Mouse (Mus musculus) urinary bladder, postnatal 10 days (tissue): Measurements from ENCODE around the gene Stub1.
"Not testable (repeated sequence)": the region's sequence is repeated elsewhere in the genome, so short reads cannot be mapped to it uniquely, and the experiment has no call there.

Experiments
- DNase-seq: peaks from one replicate; pipeline ENCODE4 v3.0.0; 2022; ENCODE audit warnings: low spot score

Gene Stub1

DNA sequence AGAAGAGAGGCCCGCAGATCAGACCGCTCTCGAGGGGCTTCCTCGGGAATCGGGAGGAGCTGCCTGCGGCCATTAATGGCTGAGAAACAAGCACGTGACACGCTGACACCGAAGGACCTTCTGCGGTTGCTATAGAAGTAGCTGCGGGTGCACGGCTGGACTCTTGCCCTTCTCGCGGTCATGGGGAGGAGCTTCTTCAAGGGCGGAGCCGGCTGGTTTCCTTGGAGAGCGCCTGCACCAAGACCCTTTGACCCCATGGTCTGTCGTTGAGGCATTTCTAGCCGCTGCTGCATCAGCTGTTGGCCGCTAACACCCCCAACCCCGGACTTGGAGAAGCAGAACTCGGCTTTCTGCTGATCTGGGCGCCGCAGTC, at the start of gene Stub1:
Gene Stub1, minus strand, starts transcription at position 114 of the 373 bp plus-strand sequence.
- peak; percentile 64 for DNase-seq

DNA sequence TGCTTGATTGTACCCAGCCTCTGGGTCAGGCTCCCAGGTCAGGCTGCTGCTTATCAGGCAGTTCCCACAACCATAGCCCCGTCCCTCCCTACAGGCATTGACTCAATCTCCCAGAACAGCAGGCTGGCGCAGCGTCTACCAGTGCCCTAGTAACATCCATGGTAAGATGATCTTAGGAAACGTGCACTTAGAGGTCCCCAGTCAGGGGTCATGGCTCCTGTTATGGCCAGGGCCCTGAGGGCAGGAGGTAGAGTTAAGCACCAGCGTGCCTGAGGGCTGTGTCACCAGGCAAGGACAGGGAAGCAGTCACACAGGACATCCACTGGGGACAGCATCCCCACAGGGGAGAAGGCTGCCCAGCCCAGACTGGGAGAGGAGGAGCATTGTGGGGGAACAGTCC, 49.1 kb upstream of the Stub1 start:
- no peak for DNase-seq

DNA sequence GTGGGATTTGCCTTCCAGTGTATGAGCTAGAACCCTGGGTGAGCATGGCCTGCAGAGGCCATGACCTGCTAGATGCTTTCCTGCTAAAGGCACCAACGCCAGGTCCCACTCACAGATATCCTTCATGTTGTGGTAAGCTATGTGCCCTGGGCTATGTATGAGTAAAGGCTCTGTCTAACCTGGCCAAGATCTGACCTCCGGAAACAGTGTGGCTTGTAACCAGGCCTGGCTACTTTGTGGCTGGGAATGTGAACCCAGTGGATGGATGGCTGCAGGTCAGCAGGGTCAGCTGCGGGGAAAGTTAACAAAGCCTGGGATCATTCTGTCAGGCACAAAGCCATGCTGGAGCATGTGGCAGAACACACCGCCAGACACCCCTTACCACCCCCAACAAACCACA, 48.5 kb upstream of the Stub1 start:
- DNase-seq: no peak

DNA sequence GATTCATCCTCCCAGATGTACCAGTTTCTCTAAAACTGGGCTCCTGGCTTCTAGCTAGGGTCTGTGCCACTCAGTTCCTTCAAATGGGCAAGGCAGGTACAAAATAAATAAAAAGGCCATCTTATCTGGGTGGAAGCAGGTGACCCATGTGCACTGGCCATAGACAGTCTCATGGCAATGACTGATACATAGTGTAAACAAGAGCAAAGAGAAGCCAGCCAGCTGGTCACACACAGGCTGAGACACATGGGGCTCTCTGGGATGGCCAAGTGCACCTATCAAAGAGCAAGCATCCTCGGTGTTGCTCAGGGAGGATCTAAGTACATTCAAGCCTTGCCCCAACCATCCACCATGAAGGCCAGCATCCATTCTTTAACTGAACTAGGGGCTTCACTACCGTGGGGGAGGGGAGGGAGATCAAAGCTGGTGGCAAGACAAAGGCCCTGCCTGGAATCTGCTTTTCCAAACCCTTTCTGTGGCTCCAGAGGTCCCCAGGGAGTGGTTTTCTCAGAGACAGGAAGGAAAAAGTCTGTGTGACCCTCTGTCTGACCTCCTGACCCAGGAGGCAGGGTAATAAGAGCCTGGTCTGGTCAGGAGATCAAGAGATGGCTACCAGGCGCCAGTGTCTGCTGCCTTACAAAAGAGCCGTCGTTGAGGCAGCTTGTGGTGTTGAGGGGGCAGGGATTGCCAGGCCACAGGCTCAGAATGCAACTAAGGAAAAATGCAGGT, 47.9 kb upstream of the Stub1 start:
- no peak for DNase-seq

DNA sequence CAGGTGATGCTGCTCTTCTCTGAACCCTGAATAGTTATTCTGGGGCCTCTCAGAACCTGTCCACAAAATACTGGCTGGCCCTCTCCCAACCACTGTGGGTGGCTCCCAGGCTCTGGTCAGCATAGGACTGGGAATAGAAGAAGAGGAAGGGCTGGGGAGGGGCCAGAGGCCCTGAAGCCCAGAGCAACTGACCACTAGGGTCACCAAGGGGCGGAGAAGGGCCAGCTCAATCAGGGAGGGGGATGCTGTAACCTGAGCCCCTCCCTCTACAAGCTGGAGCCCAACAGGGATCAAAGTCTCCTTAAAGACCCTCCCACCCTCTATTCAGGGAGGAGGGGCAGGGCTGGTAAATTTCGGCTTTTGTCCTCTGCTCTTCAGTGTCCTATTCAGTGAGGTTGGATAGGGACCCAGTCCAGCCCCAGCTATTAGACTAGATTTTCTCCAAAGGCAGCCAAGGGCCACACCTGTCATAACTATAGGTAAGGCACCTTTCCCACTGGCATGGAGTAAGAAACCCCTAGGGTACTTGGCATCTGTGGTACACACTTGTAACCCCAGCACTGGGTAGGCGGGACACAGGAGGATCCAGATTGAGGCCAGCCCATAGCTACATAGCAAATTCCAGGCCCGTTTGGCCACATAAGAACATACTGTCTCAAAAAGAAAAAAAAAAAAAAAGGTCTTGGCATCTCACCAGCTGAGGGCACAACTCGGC, 47.1 kb upstream of the Stub1 start, which contains the start of gene Wfikkn1:
Gene Wfikkn1, minus strand, starts transcription at position 663 of the 715 bp plus-strand sequence.
- no peak for DNase-seq

DNA sequence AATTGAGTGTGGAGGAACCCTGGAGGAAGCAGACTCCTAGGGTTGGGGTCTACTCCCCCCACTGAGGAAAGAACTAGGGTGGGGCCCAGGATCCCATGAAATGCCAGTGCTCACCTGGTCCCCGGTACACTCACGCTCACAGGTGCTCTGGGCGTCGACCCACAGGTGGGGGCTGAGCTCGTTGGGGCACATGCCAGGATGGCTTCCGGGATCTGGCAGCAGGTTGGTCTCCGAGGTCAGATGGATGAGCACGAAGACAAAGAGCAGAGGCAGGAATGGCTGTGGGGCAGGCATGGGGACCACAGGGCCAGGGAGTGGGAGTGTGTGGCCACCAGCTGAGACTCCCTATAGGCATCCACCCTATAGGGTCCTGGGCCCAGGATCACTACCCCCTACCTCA, 46.5 kb upstream of the Stub1 start:
- no peak for DNase-seq

DNA sequence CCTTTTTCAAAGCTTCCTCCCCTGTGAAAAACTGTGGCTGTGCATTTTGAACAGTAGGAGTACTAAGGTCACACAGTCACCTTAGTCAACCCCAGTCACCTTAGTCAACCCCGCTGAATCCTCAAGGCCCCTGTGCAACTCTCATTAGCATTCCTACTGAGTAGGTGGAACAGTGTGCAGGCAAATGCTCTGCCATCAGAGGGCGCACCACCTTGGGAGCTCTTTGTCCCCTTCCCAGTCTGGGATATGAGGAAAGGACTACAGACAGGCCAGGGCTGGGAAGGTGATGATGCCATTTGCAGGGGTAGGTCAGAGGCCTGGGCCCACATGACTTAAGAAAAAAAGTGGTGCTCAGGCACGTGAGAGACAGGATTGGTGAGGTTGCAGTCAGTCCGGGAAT, 46.1 kb upstream of the Stub1 start:
- DNase-seq: no peak

DNA sequence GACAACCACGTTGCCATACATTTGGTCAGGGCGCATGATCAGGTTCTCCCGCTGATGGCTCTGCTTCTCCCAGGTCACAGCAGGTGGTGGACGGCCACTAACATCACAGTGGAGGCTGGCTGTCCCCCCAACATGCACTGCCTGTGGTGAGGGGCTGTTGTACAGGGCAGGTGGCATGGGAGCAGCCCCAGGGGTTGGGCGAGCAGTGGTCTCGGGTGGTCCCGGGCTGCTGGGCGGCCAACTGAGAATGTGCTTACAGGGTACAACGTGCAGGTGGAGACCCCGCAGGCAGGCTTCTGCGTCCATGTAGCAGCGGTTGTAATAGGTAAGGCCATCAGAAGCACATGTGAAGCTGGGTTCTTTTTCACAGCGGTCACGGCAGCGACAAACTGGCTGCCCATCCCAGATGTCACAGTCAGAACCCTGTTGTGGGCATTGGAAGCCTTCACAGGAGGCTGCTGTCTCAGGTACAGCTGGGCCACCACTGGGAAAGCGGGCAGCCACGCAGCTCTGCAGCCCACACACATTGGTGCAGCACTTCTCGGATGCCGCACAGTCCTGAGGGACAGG, 45.5 kb upstream of the Stub1 start:
- no peak for DNase-seq

DNA sequence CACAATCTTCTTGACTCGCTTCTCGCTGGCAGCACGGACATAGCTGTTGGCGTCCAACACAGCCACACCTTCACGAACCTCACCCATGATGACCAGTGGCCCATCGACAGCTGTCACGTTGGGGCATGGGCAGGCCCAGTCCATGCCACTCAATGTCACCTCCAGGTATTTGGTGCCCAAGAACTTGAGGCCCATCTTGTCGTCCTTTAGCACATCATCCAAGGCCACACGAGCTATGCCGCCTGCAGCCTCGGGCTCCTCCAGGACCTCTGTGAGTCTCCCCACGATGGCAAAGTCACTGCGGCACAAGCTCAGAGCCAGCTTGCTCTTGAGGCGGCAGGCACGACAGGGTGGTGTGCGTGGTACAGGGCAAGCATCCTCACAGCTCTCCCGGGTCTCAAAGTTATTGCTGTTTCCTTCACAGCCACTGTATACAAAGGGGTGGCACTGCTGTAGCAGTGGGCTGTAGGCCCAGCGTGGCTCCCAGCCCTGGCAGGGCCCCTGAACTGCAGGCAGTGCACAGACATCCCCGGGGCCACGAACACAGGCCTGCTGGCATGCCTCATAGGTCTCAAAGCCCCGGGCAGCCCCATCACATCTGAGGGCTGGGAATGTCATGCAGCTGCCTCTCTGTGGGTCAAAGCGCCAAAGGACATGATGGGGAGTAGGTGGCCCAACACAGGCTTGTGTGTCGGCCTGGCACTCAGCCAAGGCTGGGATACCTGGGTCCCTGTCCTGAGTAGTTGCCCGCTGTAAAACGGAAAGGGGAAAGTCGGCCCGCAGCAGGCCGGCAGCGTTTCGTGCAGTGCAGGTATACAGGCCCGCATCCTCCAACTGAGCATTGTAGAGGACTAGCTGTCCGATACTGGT, 44.8 kb upstream of the Stub1 start:
- DNase-seq: no peak

DNA sequence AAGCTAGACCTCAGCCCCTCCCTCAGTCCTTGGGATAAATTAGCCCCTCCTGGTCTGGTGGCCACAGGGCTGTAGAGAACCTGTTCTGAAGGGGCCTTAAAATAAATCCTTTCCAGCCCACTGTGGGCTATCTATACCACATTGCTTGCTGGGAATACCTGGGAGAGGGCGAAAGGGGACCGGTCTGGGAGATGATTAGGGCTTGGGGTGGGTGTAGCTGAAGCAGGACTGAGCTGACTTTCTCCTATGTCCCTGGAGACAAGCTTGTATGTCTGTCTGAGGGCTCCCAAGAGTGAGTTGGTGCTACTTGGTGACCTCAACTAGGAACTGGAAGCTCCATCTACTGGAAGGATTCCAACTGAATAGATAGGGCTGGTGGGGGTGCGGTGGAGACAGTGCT, 43.8 kb upstream of the Stub1 start:
- no peak for DNase-seq

DNA sequence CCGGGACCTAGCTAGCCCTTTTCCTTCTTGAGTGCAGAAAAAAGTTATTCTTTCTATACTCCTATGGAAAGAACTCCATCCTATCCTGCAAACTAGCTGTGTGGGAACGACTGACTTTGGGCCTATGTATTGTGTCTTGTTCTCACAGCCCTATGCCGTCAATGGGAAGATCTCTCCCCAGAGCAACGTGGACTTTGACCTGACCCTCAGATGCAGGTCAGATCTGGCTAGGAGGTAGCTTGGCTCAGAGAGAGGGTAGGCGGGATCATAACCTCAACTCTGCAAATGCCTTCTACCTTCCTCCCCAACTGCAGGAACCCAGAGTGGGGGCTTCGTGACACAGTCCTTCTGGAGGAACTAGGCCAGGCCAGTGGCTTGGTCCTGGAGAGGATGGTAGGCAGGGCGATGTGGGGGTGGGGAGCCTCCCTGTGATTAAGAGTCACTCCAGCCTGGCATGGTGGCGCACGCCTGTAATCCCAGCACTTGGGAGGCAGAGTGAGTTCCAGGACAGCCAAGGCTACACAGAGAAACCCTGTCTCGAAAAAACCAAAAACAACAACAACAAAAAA, 43.2 kb upstream of the Stub1 start:
- no peak for DNase-seq

DNA sequence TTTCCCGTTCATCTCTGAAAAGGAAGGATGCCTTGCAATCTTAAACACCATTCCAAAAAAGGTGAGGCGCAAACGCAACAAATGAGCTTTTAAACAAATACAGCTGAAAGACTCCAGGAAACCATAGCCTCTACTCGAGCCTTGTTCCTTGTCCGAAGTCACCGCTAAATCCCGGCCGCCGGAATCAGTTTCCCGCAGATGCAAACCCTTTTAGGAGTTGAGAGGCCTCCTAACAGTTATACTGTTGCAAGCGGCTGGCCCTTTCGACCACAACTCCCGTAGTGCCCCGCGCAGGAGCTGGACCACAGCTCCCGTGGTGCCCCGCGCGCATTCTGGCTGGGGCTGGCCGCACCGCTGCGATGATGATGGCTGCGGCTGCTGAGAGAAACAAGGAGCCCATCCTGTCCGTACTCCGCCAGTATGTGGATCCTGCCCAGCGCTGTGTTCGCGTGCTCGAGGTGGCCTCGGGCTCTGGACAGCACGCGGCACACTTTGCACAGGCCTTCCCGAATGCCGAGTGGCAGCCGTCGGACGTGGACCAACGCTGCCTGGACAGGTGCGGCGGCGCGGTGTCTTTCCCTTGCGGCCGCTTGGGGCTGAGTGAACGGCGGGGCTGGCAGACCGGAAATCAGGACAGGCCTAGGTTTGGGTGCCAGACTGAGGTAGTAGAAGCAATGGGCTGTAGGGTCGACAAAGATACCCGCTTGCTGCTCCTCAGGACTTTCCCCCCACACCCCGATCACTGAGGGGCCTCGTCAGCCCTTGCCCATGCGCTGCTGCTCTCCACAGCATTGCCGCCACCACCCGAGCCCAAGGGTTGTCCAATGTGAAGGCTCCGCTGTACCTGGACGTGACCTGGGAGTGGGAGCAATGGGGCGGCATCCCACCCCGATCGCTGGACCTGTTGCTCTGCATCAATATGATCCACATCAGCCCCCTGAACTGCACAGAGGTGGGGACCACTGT, 42.2 kb upstream of the Stub1 start:
- peak; percentile 58 for DNase-seq

DNA sequence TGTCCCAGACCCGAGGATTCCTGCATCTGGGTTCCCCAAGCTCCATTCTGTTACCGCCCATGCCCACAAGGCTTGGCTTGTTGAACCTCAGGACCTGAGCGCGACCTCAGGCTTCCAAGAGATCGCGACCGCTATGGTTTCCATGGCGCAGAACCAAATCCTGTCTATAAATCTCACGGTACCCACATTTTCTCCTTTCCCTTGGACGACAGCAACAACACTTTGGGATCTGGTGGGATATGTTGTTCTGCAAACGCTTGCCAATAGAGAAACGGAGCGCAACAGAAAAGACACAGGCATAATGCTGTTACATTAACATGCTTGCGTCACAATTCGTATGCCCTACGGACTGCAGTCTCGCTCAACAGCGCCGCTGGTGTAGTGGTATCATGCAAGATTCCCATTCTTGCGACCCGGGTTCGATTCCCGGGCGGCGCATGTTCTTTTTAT, 41.5 kb upstream of the Stub1 start, which contains the start of gene Mettl26:
Gene Mettl26, plus strand, starts transcription at position 354 of the 450 bp plus-strand sequence.
- DNase-seq: peak; percentile 79

DNA sequence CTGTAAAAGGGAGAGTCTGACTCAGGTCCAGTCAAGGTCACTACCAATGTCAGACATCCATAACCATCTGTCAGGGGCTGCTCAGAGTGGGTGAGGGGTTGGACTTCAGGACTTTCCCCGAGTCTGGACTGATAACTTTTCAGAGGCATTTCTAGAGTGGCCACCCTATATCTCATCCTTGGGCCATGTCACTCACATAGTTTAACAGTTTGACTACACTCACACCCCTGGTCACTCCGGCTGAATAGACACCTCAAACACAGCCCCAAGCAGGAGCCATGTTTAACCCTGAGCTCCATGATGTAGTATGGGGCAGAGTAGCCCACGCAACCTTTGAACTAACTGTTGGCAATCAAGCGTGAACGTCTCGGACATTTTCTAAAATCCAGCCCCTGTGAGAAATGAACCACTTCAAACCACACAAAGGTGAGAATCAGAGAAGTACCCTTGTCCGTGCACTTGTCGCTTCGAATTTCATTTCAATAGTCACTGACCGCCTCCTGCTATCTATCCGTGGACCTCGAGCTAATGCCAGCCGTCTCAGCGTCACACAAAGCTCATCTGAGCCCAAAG, 41.0 kb upstream of the Stub1 start:
- no peak for DNase-seq

DNA sequence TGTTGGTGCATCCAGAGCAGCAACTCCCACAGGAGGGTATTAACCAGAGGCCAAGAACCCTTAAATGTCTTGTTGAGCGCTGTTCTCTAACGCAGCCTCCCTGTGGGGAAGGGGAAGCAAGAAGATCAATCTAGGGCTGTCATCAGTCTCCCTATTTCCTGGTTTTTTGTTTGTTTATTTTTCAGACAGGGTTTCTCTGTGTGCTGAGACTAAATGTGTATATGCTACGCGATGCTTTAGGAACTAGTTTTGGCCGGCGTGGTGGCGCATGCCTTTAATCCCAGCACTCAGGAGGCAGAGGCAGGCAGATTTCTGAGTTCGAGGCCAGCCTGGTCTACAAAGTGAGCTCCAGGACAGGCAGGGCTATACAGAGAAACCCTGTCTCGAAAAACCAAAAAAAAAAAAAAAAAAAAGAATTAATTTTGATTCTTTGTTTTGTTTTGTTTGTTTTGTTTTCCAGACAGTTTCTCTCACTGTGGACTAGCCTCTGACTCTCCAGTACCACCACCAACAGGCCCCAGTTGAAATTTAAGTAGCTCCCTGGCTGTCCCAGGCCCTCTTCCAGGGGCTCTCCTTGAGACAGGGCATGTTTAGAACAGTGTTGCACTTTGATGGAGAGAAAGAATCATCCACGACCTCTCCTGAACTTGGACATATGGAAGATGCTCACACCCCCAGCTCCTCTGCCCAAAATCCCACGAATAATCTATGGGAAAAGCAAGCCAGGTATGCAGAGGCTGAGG, 40.4 kb upstream of the Stub1 start:
- no peak for DNase-seq

DNA sequence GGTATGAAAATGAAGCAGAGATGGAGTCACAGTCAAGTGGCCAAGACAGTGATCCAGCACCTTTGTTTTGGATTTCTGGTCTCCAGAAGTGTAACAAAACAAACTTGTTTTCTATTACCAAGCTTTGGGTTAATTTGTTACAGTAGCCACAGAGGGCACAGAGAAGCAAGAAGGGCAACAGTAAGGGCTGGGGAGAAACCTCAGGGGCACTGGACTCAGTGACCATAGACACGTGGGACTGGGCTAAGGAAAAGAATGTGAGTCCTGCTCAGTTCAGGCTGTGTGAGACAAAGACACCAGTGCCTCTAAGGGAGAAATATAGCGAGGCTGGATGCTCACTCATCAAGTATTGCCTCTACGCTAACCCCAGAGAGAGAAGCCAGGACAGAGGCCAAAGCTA, 39.5 kb upstream of the Stub1 start:
- no peak for DNase-seq

DNA sequence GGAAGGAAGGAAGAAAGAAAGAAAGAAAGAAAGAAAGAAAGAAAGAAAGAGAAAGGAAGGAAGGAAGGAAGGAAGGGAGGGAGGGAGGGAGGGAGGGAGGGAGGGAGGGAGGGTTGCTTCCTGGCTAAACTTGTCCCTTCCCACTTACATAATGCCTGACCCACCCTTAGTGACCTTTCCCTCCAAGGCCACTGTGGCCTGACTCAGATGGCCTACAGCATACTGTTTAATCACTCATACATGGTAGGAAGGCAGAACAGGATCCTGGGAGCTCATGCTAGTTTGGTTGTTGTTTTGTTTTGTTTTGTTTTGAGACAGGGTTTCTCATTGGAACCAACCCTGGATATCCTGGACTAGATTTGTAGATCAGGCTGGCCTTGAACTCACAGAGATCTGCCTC, 38.4 kb upstream of the Stub1 start:
- not testable (repeated sequence) for DNase-seq

DNA sequence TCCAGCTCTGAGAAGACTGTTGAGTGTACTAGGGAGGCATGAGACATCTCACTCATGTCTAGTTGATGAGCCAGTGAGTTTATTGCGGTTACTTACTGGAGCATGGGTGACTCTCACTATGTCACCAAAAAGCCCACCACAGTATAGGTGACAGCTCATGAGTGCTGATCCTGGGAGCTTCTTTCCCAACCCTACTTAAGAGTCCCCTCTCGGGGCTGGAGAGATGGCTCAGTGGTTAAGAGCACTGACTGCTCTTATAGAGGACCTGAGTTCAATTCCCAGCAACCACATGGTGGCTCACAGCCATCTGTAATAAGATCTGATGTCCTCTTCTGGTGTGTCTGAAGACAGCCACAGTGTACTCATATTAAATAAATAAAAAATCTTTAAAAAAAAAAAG, 36.8 kb upstream of the Stub1 start:
- DNase-seq: no peak

DNA sequence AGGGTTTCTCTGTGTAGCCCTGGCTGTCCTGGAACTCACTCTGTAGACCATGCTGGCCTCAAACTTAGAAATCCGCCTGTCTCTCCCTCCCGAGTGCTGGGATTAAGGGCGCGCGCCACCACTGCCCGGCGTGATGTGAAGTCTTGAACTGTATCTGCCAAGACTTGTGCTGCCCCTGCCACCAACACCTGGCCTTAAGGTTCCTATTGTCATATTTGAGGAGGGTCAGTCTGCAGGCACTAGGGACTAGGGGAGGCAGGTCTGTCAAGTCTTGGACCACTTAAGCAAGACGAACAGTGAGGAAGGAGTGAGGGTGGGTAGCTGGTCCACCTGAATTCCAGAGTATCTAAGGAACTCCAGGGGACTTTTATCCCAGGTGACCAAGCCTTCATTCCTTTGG, 36.3 kb upstream of the Stub1 start:
- no peak for DNase-seq
